In the genomic region with DNA sequence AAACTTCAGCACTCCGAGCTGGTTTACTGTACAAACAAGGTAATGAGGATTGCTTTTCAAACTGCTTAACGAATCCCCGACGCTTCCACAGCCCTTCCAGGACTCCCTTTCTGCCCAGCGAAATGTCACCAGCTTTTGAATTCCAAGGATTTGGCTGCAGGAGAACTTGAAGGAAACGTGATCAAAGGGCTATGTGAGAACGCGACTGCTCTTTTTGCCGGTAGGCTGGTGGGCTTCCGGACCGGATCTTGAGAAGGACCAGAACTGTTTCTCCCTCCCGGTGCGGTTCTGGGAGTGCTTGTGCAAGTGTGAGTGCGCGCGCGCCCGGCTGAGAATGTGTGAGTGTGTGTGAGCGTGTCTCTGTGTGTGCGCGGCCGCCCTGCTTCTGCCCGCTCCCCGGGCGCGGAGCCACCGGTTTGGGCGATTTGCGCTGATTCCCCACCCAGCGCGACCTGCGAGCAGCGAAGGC, we compare ENCODE assay signal across 7 mouse cellular contexts. TPM values are rescaled to one million over a fixed set of nuclear protein-coding genes. Genes with fewer than 3 reads are reported as not detected.
DNase-seq lines count a peak whose midpoint lies in the region; ATAC-seq and TF ChIP-seq lines count a peak whose summit lies in the region.

No protein-coding gene starts in this region.

- no peaks in the 10 kb centered on the region for H3K9me3 ChIP-seq in liver, postnatal 0 days (ENCODE audit: low read length)
- no peaks in the 10 kb centered on the region for H3K9me3 ChIP-seq in embryonic facial prominence, embryonic 13.5 days
- H3K9me3 ChIP-seq in intestine, embryonic 15.5 days = no peaks in the 10 kb centered on the region
- H3K9me3 ChIP-seq in midbrain, embryonic 10.5 days (replicated peaks) = no peaks in the 10 kb centered on the region

- DNase-seq in liver = peak; percentile 3
- no peak for DNase-seq in liver, postnatal 0 days
- DNase-seq in midbrain, embryonic 10.5 days (ENCODE audit: low spot score) = peak; percentile 46
- peak; percentile 39 for DNase-seq in telencephalon, adult 2 months (ENCODE audit: low read depth, low spot score)
- no peak for DNase-seq in ovary, postnatal 36 days (ENCODE audit: low spot score)

- no peak overlapping the region for H3K4me2 ChIP-seq in liver, postnatal 0 days (ENCODE audit: low read depth, low read length)
- peak overlapping the region; percentile 81 for H3K4me2 ChIP-seq in embryonic facial prominence, embryonic 13.5 days
- peak overlapping the region; percentile 83 for H3K4me2 ChIP-seq in intestine, embryonic 15.5 days (replicated peaks)

- no peak overlapping the region for H3K27ac ChIP-seq in liver, postnatal 0 days (ENCODE audit: low read depth)
- no peak overlapping the region for H3K27ac ChIP-seq in embryonic facial prominence, embryonic 13.5 days
- no peak overlapping the region for H3K27ac ChIP-seq in intestine, embryonic 15.5 days
- no peak overlapping the region for H3K27ac ChIP-seq in midbrain, embryonic 10.5 days (replicated peaks)

- H3K36me3 ChIP-seq in liver, postnatal 0 days (replicated peaks; ENCODE audit: insufficient read depth, low read length) = no peaks in the 10 kb centered on the region
- H3K36me3 ChIP-seq in embryonic facial prominence, embryonic 13.5 days = no peaks in the 10 kb centered on the region
- no peaks in the 10 kb centered on the region for H3K36me3 ChIP-seq in intestine, embryonic 15.5 days
- H3K36me3 ChIP-seq in midbrain, embryonic 10.5 days = no peaks in the 10 kb centered on the region

- peaks cover 46% of the 10 kb centered on the region for H3K27me3 ChIP-seq in liver, postnatal 0 days (ENCODE audit: insufficient read depth, low read length)
- peaks cover 59% of the 10 kb centered on the region for H3K27me3 ChIP-seq in embryonic facial prominence, embryonic 13.5 days
- H3K27me3 ChIP-seq in intestine, embryonic 15.5 days (replicated peaks) = peaks cover 33% of the 10 kb centered on the region
- peaks cover 77% of the 10 kb centered on the region for H3K27me3 ChIP-seq in midbrain, embryonic 10.5 days (ENCODE audit: low read depth, poor library complexity, severe bottlenecking)

- no peak overlapping the region for H3K9ac ChIP-seq in liver, postnatal 0 days (replicated peaks)
- peak overlapping the region; percentile 75 for H3K9ac ChIP-seq in embryonic facial prominence, embryonic 13.5 days
- 0 out of 2 replicates have a peak overlapping the region, but pooled peaks have one; percentile 28 for H3K9ac ChIP-seq in intestine, embryonic 15.5 days

- H3K4me1 ChIP-seq in liver, postnatal 0 days (ENCODE audit: insufficient read depth) = no peaks in the 10 kb centered on the region
- H3K4me1 ChIP-seq in embryonic facial prominence, embryonic 13.5 days = peaks cover 30% of the 10 kb centered on the region
- H3K4me1 ChIP-seq in intestine, embryonic 15.5 days (replicated peaks) = peaks cover 12% of the 10 kb centered on the region; the same call in 1 of the 2 replicates
- peaks cover 27% of the 10 kb centered on the region for H3K4me1 ChIP-seq in midbrain, embryonic 10.5 days

- ATAC-seq in liver, postnatal 0 days = no peak
- no peak for ATAC-seq in embryonic facial prominence, embryonic 13.5 days (ENCODE audit: insufficient number of reproducible peaks, insufficient read depth, low FRiP score, low TSS enrichment, low read depth)
- no peak for ATAC-seq in intestine, embryonic 15.5 days

- H3K4me3 ChIP-seq in liver, postnatal 0 days (ENCODE audit: low read depth, low read length) = no peak overlapping the region
- H3K4me3 ChIP-seq in embryonic facial prominence, embryonic 13.5 days = peak overlapping the region; percentile 61
- H3K4me3 ChIP-seq in intestine, embryonic 15.5 days (replicated peaks) = peak overlapping the region; percentile 50
- peak overlapping the region; percentile 71 for H3K4me3 ChIP-seq in midbrain, embryonic 10.5 days

- TF ChIP-seq EP300 in liver, postnatal 0 days (IDR thresholded peaks at IDR 0.05; ENCODE audit: low read depth) = no peak

- 1% methylated on average over 33 of the region's 33 CpGs for WGBS in liver, postnatal 0 days (ENCODE audit: insufficient replicate concordance)
- WGBS in embryonic facial prominence, embryonic 13.5 days = under 1% methylated on average over 33 of the region's 33 CpGs
- under 1% methylated on average over 33 of the region's 33 CpGs for WGBS in intestine, embryonic 15.5 days
- WGBS in midbrain, embryonic 10.5 days = under 1% methylated on average over 33 of the region's 33 CpGs

- no peak for TF ChIP-seq CTCF in liver, postnatal 0 days (IDR thresholded peaks at IDR 0.05; ENCODE audit: low read depth)

RNA-seq across cellular contexts. Expression of a gene that starts 1.3 kb away (rescaled TPM):
- polyA plus RNA-seq in liver, postnatal 0 days (2015; fragmentation: Nextera tagmentation; extraction: Ambion mirVana) = 0.05 TPM in 1 of 2 replicates, not detected in the other
- polyA plus RNA-seq in embryonic facial prominence, embryonic 13.5 days (2015; fragmentation: Nextera tagmentation; extraction: Ambion mirVana) = 5.8 and 7.7 TPM in 2 replicates
- 1.4 and 2.5 TPM in 2 replicates for polyA plus RNA-seq in intestine, embryonic 15.5 days (2015; fragmentation: Nextera tagmentation; extraction: Ambion mirVana)
- 0.73 and 0.94 TPM in 2 replicates for polyA plus RNA-seq in midbrain, embryonic 10.5 days (2016; fragmentation: Nextera tagmentation; extraction: Ambion mirVana)

Comparison
In these comparisons a context has a peak if more than half of its experiments do, and no peak if none do; other contexts are left out.
1. DNase-seq: peak in liver (single experiment), midbrain, embryonic 10.5 days (single experiment) and telencephalon, adult 2 months (single experiment); none in liver, postnatal 0 days (single experiment) and ovary, postnatal 36 days (single experiment).